In the genomic region with DNA sequence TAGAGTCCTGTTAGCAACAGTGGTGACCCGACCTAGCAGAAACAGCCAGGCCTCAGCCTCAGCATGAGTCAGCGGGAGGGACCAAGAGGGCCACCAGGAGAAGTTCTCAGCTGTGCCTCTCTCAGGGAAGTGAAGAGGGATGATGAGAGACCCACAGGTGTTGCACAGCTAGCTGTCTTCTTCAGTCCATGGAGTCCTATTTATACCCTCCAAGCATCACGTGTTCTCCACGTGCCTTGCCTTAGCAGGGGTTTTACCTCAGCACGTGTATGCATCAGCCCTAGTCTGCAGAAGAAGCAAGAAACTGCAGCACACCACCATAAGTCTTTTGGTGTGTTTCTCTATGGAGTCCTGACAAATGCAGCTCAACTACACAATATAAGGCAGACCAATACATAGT, we compare ENCODE assay signal across 20 mouse cellular contexts. TPM values are rescaled to one million over a fixed set of nuclear protein-coding genes. Genes with fewer than 3 reads are reported as not detected.
DNase-seq lines count a peak whose midpoint lies in the region; ATAC-seq and TF ChIP-seq lines count a peak whose summit lies in the region.
"Had no signal": no experiment of that assay in that cellular context is flagged by ENCODE, and none has a peak within 500 bp of the region (broad histone marks: within the 10 kb centered on the region; RNA-seq: fewer than 3 reads in every experiment).

No protein-coding gene starts in this region.

- H3K4me2 ChIP-seq in liver, embryonic 12.5 days: no peak overlapping the region
- no peak overlapping the region for H3K4me2 ChIP-seq in midbrain, embryonic 11.5 days
- H3K4me2 ChIP-seq in midbrain, embryonic 16.5 days (ENCODE audit: low read length): no peak overlapping the region
- no peak overlapping the region for H3K4me2 ChIP-seq in CH12.LX (ENCODE audit: insufficient read depth, low read depth, poor library complexity, severe bottlenecking)

- peaks cover 88% of the 10 kb centered on the region for H3K79me2 ChIP-seq in CH12.LX (replicated peaks; ENCODE audit: control insufficient read depth, extremely low read depth, insufficient read depth, poor library complexity, severe bottlenecking)

- ATAC-seq in liver, embryonic 12.5 days: no peak
- ATAC-seq in midbrain, embryonic 11.5 days (ENCODE audit: low FRiP score): no peak
- no peak for ATAC-seq in midbrain, embryonic 16.5 days
- ATAC-seq: activated CD4-positive, CD25-positive, alpha-beta regulatory T cell, adult 4 months; CD4-positive, CD25-positive, alpha-beta regulatory T cell, adult 4 months; Patski had no signal

- TF ChIP-seq EP300 in CH12.LX (IDR thresholded peaks at IDR 0.05; ENCODE audit: low read length): no peak

- in situ Hi-C loops in CH12.LX (cut with MboI; ENCODE audit: low pct_ligation_motif_present, low pct_unique_long_range_greater_than_20kb, low sequenced_read_pairs): no loop called here

- dilution Hi-C loops in CH12.LX (cut with MboI; ENCODE audit: extremely low pct_ligation_motif_present, extremely low pct_unique_long_range_greater_than_20kb, low sequenced_read_pairs): no loop called here

- DNase-seq in liver (peak; percentile 27), A20 (ENCODE audit: low read depth, low spot score) (peak; percentile 81), CH12.LX (ENCODE audit: extremely low read depth) (peak; percentile 76)
- DNase-seq in midbrain, embryonic 11.5 days (ENCODE audit: low spot score, missing footprints): peak; percentile 72
- no peak for DNase-seq in cerebellum, postnatal 25 days
- no peak for DNase-seq in neural tube, embryonic 10.5 days (ENCODE audit: extremely low spot score, low spot score)
- DNase-seq: adrenal gland, adult 2 months; adrenal gland, adult 8-10 months; adrenal gland, postnatal 25 days; B cell, adult 2 months; cerebellum, adult 11 months; cerebellum, adult 11-12 months; cerebellum, adult 18-20 months; cerebellum, adult 2 months had no signal

- TF ChIP-seq POLR2A in CH12.LX (IDR thresholded peaks at IDR 0.05; ENCODE audit: low read depth, low read length): no peak

- no peak overlapping the region for H3K4me3 ChIP-seq in liver, embryonic 12.5 days
- no peak overlapping the region for H3K4me3 ChIP-seq in midbrain, embryonic 11.5 days (ENCODE audit: low read depth, low read length)
- H3K4me3 ChIP-seq in midbrain, embryonic 16.5 days (ENCODE audit: low read depth, low read length): no peak overlapping the region
- H3K4me3 ChIP-seq in CH12.LX (replicated peaks in 1 of 3; ENCODE audit: low read depth in 2 of 3, low read length in 2 of 3, poor library complexity in 1 of 3): no peak overlapping the region

- no peak for TF ChIP-seq CTCF in CH12.LX (conservative IDR thresholded peaks at IDR 0.05 in 1 of 2, IDR thresholded peaks at IDR 0.05 in 1 of 2; ENCODE audit: low read depth in 2 of 2, low read length in 2 of 2)

- no peak overlapping the region for H3K9ac ChIP-seq in liver, embryonic 12.5 days
- H3K9ac ChIP-seq in midbrain, embryonic 11.5 days (ENCODE audit: low read length): no peak overlapping the region
- H3K9ac ChIP-seq in midbrain, embryonic 16.5 days (ENCODE audit: low read depth, low read length): no peak overlapping the region
- H3K9ac ChIP-seq in CH12.LX (ENCODE audit: insufficient read depth, low read depth): no peak overlapping the region

- H3K36me3 ChIP-seq in liver, embryonic 12.5 days: no peaks in the 10 kb centered on the region
- no peaks in the 10 kb centered on the region for H3K36me3 ChIP-seq in midbrain, embryonic 11.5 days (ENCODE audit: control insufficient read depth, insufficient read depth, low read length)
- no peaks in the 10 kb centered on the region for H3K36me3 ChIP-seq in midbrain, embryonic 16.5 days (ENCODE audit: control insufficient read depth, insufficient read depth, low read length)
- peaks cover 80 to 90% of the 10 kb centered on the region in 2 experiments for H3K36me3 ChIP-seq in CH12.LX (replicated peaks in 1 of 2; ENCODE audit: control insufficient read depth in 1 of 2, insufficient read depth in 1 of 2, low read length in 1 of 2)
- H3K36me3 ChIP-seq: G1E had no signal

- 75% methylated on average over 5 of the region's 5 CpGs for WGBS in liver, embryonic 12.5 days (ENCODE audit: insufficient replicate concordance)
- 86% methylated on average over 5 of the region's 5 CpGs for WGBS in midbrain, embryonic 11.5 days
- 89% methylated on average over 5 of the region's 5 CpGs for WGBS in midbrain, embryonic 16.5 days

- TF ChIP-seq RAD21 in CH12.LX (IDR thresholded peaks at IDR 0.05; ENCODE audit: low read depth, low read length): no peak

- no peaks in the 10 kb centered on the region for H3K27me3 ChIP-seq in liver, embryonic 12.5 days (replicated peaks)
- no peaks in the 10 kb centered on the region for H3K27me3 ChIP-seq in midbrain, embryonic 11.5 days (ENCODE audit: control insufficient read depth, insufficient read depth, low read length)
- no peaks in the 10 kb centered on the region for H3K27me3 ChIP-seq in midbrain, embryonic 16.5 days (ENCODE audit: control insufficient read depth, insufficient read depth, low read depth, low read length)
- no peaks in the 10 kb centered on the region for H3K27me3 ChIP-seq in CH12.LX (replicated peaks)
- H3K27me3 ChIP-seq: Patski had no signal

- no peak overlapping the region for H3K27ac ChIP-seq in liver, embryonic 12.5 days
- H3K27ac ChIP-seq in midbrain, embryonic 11.5 days (ENCODE audit: low read depth, low read length): no peak overlapping the region
- H3K27ac ChIP-seq in midbrain, embryonic 16.5 days (ENCODE audit: low read length): no peak overlapping the region
- peak overlapping the region; percentile 67 for H3K27ac ChIP-seq in CH12.LX (ENCODE audit: insufficient read depth, low read depth)

- peaks cover 6% of the 10 kb centered on the region; the same call in 1 of the 2 replicates for H3K4me1 ChIP-seq in liver, embryonic 12.5 days
- no peaks in the 10 kb centered on the region; the same call in 1 of the 2 replicates for H3K4me1 ChIP-seq in midbrain, embryonic 11.5 days (ENCODE audit: control insufficient read depth, insufficient read depth, low read length)
- H3K4me1 ChIP-seq in midbrain, embryonic 16.5 days (ENCODE audit: control insufficient read depth, insufficient read depth, low read length): peaks cover 23% of the 10 kb centered on the region
- peaks cover 31 to 88% of the 10 kb centered on the region in 2 experiments for H3K4me1 ChIP-seq in CH12.LX (ENCODE audit: control insufficient read depth in 1 of 2, insufficient read depth in 2 of 2)

- H3K9me3 ChIP-seq in liver, embryonic 12.5 days (replicated peaks): no peaks in the 10 kb centered on the region
- no peaks in the 10 kb centered on the region for H3K9me3 ChIP-seq in midbrain, embryonic 11.5 days (ENCODE audit: control insufficient read depth, low read length)
- H3K9me3 ChIP-seq in midbrain, embryonic 16.5 days (replicated peaks; ENCODE audit: control insufficient read depth, low read length, poor library complexity, severe bottlenecking): no peaks in the 10 kb centered on the region
- H3K9me3 ChIP-seq in CH12.LX (replicated peaks; ENCODE audit: low read length): peaks cover 43% of the 10 kb centered on the region

TF ChIP-seq in CH12.LX, 34 proteins besides CTCF, POLR2A, EP300 and RAD21 (continues in another document):
- no peak for TF ChIP-seq NELFE (IDR thresholded peaks at IDR 0.05; ENCODE audit: low read depth, low read length)
- TF ChIP-seq ELF1 (IDR thresholded peaks at IDR 0.05; ENCODE audit: low read depth, low read length): no peak
- peak; percentile 81 for TF ChIP-seq ETS1 (conservative IDR thresholded peaks at IDR 0.05; ENCODE audit: low read depth, low read length)
- no peak for TF ChIP-seq POLR2AphosphoS2 (IDR thresholded peaks at IDR 0.05; ENCODE audit: low read depth, low read length)
- TF ChIP-seq HCFC1 (IDR thresholded peaks at IDR 0.05; ENCODE audit: low read depth, low read length): no peak
- TF ChIP-seq E2F4 (IDR thresholded peaks at IDR 0.05; ENCODE audit: insufficient replicate concordance, low read depth, low read length): no peak
- no peak for TF ChIP-seq ZKSCAN1 (IDR thresholded peaks at IDR 0.05; ENCODE audit: borderline replicate concordance, low read depth, low read length)
- no peak for TF ChIP-seq JUN (IDR thresholded peaks at IDR 0.05; ENCODE audit: insufficient read depth, low read depth, low read length)
- no peak for TF ChIP-seq TBP (conservative IDR thresholded peaks at IDR 0.05; ENCODE audit: low read depth, low read length)
- peak; percentile 54 for TF ChIP-seq USF1 (IDR thresholded peaks at IDR 0.05; ENCODE audit: low read depth, low read length)
- peak; percentile 61; the same call in 1 of the 2 replicates for TF ChIP-seq MEF2A (IDR thresholded peaks at IDR 0.05; ENCODE audit: borderline replicate concordance, low read depth, low read length)
- no peak for TF ChIP-seq SIN3A (IDR thresholded peaks at IDR 0.05; ENCODE audit: low read length)
- no peak; the same call in 1 of the 2 replicates for TF ChIP-seq RCOR1 (conservative IDR thresholded peaks at IDR 0.05; ENCODE audit: low read depth, low read length)
- TF ChIP-seq MAFK (IDR thresholded peaks at IDR 0.05; ENCODE audit: insufficient replicate concordance, low read length): no peak
- TF ChIP-seq JUND (conservative IDR thresholded peaks at IDR 0.05; ENCODE audit: low read depth, low read length): no peak
- TF ChIP-seq IRF4 (IDR thresholded peaks at IDR 0.05; ENCODE audit: low read depth, low read length): no peak
- peak; percentile 62 for TF ChIP-seq USF2 (conservative IDR thresholded peaks at IDR 0.05; ENCODE audit: low read depth, low read length)
- no peak for TF ChIP-seq GABPA (IDR thresholded peaks at IDR 0.05; ENCODE audit: insufficient replicate concordance, low read depth, low read length)
- TF ChIP-seq UBTF (IDR thresholded peaks at IDR 0.05; ENCODE audit: low read depth, low read length): no peak
- TF ChIP-seq ZNF384 (IDR thresholded peaks at IDR 0.05; ENCODE audit: low read depth, low read length): no peak
- TF ChIP-seq TCF12 (IDR thresholded peaks at IDR 0.05; ENCODE audit: low read depth, low read length): peak; percentile 52; the same call in 1 of the 2 replicates
- TF ChIP-seq ZC3H11A (IDR thresholded peaks at IDR 0.05; ENCODE audit: low read depth, low read length): no peak
- no peak for TF ChIP-seq CHD2 (IDR thresholded peaks at IDR 0.05; ENCODE audit: low read length)
- TF ChIP-seq MYC (IDR thresholded peaks at IDR 0.05; ENCODE audit: low read depth, low read length): peak; percentile 90
- TF ChIP-seq BHLHE40 (IDR thresholded peaks at IDR 0.05; ENCODE audit: low read depth, low read length): peak; percentile 99
- TF ChIP-seq PAX5 (IDR thresholded peaks at IDR 0.05; ENCODE audit: low read length): no peak

RNA-seq across cellular contexts. Expression of a gene that starts 38.4 kb away (rescaled TPM):
- 9.8 and 11.0 TPM in 2 replicates for polyA plus RNA-seq in liver, embryonic 12.5 days (2016; fragmentation: Nextera tagmentation; extraction: Ambion mirVana)
- polyA plus RNA-seq in midbrain, embryonic 11.5 days (2014; fragmentation: Nextera tagmentation; extraction: Ambion mirVana): 3.5 and 4.3 TPM in 2 replicates
- 28.2 and 30.1 TPM in 2 replicates for polyA plus RNA-seq in midbrain, embryonic 16.5 days (2015; fragmentation: Nextera tagmentation; extraction: Ambion mirVana)
- total RNA-seq in CH12.LX (2012; rRNA removed): 52.5 and 76.2 TPM in 2 replicates
- 60.5 and 71.7 TPM in 2 replicates for total RNA-seq in CH12.LX (2014; rRNA removed)
- polyA plus RNA-seq in CH12.LX (2012; ENCODE audit: insufficient read length, low read depth): 66.2 and 80.6 TPM in 2 replicates
- total RNA-seq: G1E had no signal
- polyA plus RNA-seq: G1E had no signal

Comparison
In these comparisons a context has a peak if more than half of its experiments do, and no peak if none do; other contexts are left out.
1. DNase-seq: peak in liver (single experiment), midbrain, embryonic 11.5 days (single experiment), A20 (single experiment) and CH12.LX (single experiment); none in cerebellum, postnatal 25 days (0 of 2) and neural tube, embryonic 10.5 days (single experiment).